Mouse (Mus musculus): ENCODE measurements around the gene Cdh3.

DNA sequence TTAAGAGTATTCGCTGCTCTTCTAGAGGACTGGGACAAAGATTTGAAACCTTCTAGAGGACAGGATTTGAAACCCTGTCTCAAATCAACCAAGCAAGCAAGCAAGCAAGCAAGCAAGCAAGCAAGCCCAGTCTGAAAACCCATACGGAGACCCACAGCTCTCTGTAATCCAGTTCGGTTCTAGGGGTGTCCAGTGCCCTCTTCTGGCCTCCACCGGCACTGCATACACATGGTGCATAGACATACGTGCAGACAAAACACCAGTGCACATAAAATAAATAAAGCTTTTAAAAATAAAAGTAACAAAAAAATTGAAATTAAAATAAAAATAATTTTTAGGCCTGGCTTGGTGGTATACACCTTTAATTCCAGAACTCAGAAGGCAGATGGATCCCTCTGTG, 43.3 kb downstream of the Cdh3 start:
- no peak for TF ChIP-seq CTCF (IDR thresholded peaks at IDR 0.05; ENCODE audit: extremely low read depth, insufficient read length, insufficient replicate concordance, low read depth, low read length)
- TF ChIP-seq POLR2A (IDR thresholded peaks at IDR 0.05; ENCODE audit: low read depth, low read length): no peak

All from small intestine, adult 2 months (tissue).